Mouse (Mus musculus) lung, embryonic 16.5 days (tissue): ENCODE measurements around the gene Rcc1l. TPM values are rescaled to one million over a fixed set of nuclear protein-coding genes. Genes with fewer than 3 reads are reported as not detected.

Experiments used
- ATAC-seq: fragments of 200-750 bp; cut with Nextera tagmentation; 2 replicates; pipeline ENCODE4 v1.8.0; 2017; ENCODE audit warnings: low read depth, mild to moderate bottlenecking, moderate library complexity
- H3K27ac ChIP-seq: fragments of 300-500 bp; sonication (generic); 2 replicates; pipeline ENCODE4 v1.5.1; 2014; ENCODE audit warnings: mild to moderate bottlenecking, control low read depth, low read length
- H3K27me3 ChIP-seq: fragments of 300-500 bp; sonication (generic); 2 replicates; pipeline ENCODE4 v1.6.1; 2014; ENCODE audit warnings: low read depth, low read length, mixed read lengths; ENCODE audit not compliant: control insufficient read depth, insufficient read depth
- H3K36me3 ChIP-seq: fragments of 300-500 bp; sonication (generic); 2 replicates; pipeline ENCODE4 v1.6.1; 2014; ENCODE audit warnings: low read length; ENCODE audit not compliant: control insufficient read depth, insufficient read depth
- H3K4me1 ChIP-seq: fragments of 300-500 bp; sonication (generic); replicated peaks from 2 replicates; pipeline ENCODE4 v1.6.1; 2014; ENCODE audit warnings: low read length, mixed read lengths; ENCODE audit not compliant: control insufficient read depth, insufficient read depth
- H3K4me2 ChIP-seq: fragments of 300-500 bp; sonication (generic); 2 replicates; pipeline ENCODE4 v1.6.1; 2014; ENCODE audit warnings: low read depth, low read length, control low read depth
- H3K4me3 ChIP-seq: fragments of 300-500 bp; sonication (generic); 2 replicates; pipeline ENCODE4 v1.5.1; 2014; ENCODE audit warnings: mild to moderate bottlenecking, low read length, control low read depth
- H3K9ac ChIP-seq: fragments of 300-500 bp; sonication (generic); 2 replicates; pipeline ENCODE4 v1.6.1; 2014; ENCODE audit warnings: low read length, control low read depth
- H3K9me3 ChIP-seq: fragments of 300-500 bp; sonication (generic); 2 replicates; pipeline ENCODE4 v1.6.1; 2016; ENCODE audit warnings: low read length; ENCODE audit not compliant: control insufficient read depth
- WGBS: fragments of 180-500 bp; shearing (Covaris S2); extraction: QIAGEN DNeasy Blood & Tissue Kit; methylation state at CpG from one replicate; pipeline ENCODE4 v1.1.7; 2014; 5-methylcytosine and 5-hydroxymethylcytosine counted together
- polyA plus RNA-seq: library from polyadenylated mRNA; unstranded; fragments of >200 nt; fragmentation: Nextera tagmentation; extraction: Ambion mirVana; gene quantifications from 2 replicates; pipeline ENCODE4 v1.2.1, GENCODE M21; 2015

Gene Rcc1l
- polyA plus RNA-seq, 1 experiment from 2014 or later = 22.5 TPM

DNA sequence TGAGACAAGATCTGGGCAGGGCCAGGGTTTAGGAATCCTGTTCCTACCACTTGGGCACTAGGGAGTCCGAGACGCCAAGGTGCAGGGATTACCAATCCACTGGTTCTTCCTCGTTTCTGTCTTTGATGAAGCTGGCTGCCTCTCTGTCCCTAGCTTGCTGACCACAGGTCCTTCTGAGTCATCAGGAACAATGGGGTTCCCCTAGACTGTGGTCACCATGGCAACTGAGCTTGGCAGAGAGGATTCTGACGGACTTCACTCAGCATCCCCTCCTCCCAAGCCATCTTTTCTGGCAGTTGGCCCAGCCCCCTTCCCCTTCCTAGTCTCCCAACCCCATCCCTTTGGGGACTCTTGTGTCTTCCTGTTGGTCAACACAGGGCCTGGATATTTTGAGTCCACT lies 45.0 kb downstream of the Rcc1l start:
- no peak overlapping the region for H3K27ac ChIP-seq
- 0 out of 2 replicates have a peak, but pooled peaks cover 1% of the 10 kb centered on the region for H3K36me3 ChIP-seq
- no peak overlapping the region for H3K4me3 ChIP-seq
- no peak for ATAC-seq
- no peaks in the 10 kb centered on the region for H3K27me3 ChIP-seq
- no peak overlapping the region for H3K9ac ChIP-seq
- H3K4me1 ChIP-seq = no peaks in the 10 kb centered on the region
- 39% methylated on average over 4 of the region's 4 CpGs for WGBS
- no peaks in the 10 kb centered on the region; the same call in 1 of the 2 replicates for H3K9me3 ChIP-seq
- H3K4me2 ChIP-seq = no peak overlapping the region

DNA sequence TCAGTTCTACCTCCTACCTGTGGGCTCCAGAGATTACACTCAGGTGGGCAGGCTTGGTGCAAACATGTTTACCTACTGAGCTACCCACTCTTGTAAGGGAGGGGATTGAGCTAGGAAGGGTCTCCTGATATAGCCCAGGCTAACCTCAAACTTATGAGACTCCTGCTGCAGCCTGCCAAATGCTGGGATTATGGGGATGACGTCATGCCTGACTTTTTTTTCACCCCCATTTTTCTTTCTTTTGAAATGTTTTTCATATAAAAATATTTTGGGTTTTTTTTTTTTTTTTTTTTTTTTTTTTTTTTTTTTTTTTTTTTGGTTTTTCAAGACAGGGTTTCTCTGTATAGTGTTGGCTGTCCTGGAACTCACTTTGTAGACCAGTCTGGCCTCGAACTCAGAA lies 50.3 kb downstream of the Rcc1l start:
- ATAC-seq = no peak
- Histone ChIP-seq H3K4me3 (no peak overlapping the region), H3K36me3 (0 out of 2 replicates have a peak, but pooled peaks cover 2% of the 10 kb centered on the region), H3K9me3 (no peaks in the 10 kb centered on the region; the same call in 1 of the 2 replicates), H3K4me1 (peaks cover 2% of the 10 kb centered on the region; the same call in 1 of the 2 replicates), H3K9ac (no peak overlapping the region), H3K27me3 (no peaks in the 10 kb centered on the region), H3K4me2 (no peak overlapping the region), H3K27ac (no peak overlapping the region)
- 75% methylated on average over 2 of the region's 2 CpGs for WGBS

DNA sequence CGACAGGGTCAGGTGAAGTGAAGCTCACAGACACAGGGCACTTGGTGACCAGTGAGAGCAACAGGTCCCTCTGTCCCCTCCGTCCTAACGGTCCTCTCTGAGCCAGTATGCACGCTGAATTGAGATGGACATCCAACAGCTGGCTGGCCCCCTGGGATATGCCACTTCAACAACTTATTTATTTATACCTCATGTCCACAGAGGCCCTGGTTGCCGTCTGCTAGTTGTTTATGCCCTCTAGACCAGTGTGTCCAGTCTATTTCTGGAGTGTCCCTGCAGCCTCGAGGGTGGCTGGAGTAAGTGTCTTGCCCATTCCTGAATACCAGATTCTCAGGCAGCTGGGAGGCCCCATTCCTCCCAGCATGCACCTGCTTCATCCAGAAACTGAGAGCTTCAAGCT lies 52.7 kb downstream of the Rcc1l start:
- H3K9ac ChIP-seq = no peak overlapping the region
- WGBS = 60% methylated on average over 6 of the region's 6 CpGs
- H3K4me2 ChIP-seq = no peak overlapping the region
- no peak overlapping the region for H3K4me3 ChIP-seq
- H3K27me3 ChIP-seq = no peaks in the 10 kb centered on the region
- no peak overlapping the region for H3K27ac ChIP-seq
- H3K4me1 ChIP-seq = peaks cover 4% of the 10 kb centered on the region; the same call in 1 of the 2 replicates
- 0 out of 2 replicates have a peak, but pooled peaks cover 2% of the 10 kb centered on the region for H3K36me3 ChIP-seq
- no peak for ATAC-seq
- no peaks in the 10 kb centered on the region; the same call in 1 of the 2 replicates for H3K9me3 ChIP-seq

- ATAC-seq = no peak
- WGBS = 80% methylated on average over 4 of the region's 4 CpGs
Observed at GRCm38 (mm10) chr5:134121893-134122259, 54.7 kb downstream of the Rcc1l start.

DNA sequence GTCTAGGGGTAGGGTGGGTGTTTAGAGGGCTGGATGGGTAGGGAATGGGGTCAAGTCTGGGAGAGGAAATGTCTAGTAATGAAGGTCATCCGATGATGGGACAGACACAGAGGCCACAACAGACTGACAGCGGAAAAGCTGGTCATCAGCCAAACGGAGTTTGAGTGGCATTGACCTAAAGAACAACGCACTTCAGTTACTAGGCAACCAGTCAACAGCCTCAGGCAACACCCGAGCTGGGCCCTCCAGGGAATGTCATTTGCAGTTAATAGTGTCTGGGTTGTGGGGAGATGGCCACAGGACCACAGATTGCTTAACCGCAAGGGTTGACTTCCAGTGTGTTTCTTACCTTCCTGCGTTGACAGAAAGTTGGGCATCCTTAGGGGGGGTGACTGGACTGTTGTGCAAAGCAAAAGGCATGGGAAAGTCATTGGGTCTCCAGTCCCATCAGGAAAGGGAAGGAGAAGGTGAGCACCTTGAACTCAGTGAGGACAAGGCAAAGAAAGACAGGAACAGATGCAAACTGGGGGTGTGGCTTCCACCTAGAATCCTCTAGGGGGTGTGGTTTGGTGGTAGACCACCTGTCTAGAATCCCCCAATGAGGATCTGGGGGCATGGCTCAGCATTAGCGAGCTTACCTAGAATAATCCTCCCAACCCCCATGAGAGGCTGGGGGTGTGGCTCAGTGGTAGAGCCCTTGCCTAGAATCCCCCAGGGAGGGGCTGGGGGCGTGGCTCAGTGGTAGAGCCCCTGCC lies 55.3 kb downstream of the Rcc1l start:
- Histone ChIP-seq H3K4me1 (peaks cover 4% of the 10 kb centered on the region; the same call in 1 of the 2 replicates), H3K36me3 (no peaks in the 10 kb centered on the region), H3K4me3 (no peak overlapping the region), H3K27ac (no peak overlapping the region), H3K4me2 (no peak overlapping the region), H3K9ac (no peak overlapping the region), H3K9me3 (no peaks in the 10 kb centered on the region), H3K27me3 (no peaks in the 10 kb centered on the region)
- WGBS = 58% methylated on average over 8 of the region's 9 CpGs
- ATAC-seq = peak; percentile 42; the same call in 1 of the 2 replicates

More at GRCm38 (mm10) chr5:134121893-134122259, 54.7 kb downstream of the Rcc1l start:
- H3K4me1 ChIP-seq = peaks cover 4% of the 10 kb centered on the region; the same call in 1 of the 2 replicates
- 0 out of 2 replicates have a peak, but pooled peaks cover 2% of the 10 kb centered on the region for H3K36me3 ChIP-seq
- no peak overlapping the region for H3K4me3 ChIP-seq
- no peaks in the 10 kb centered on the region; the same call in 1 of the 2 replicates for H3K9me3 ChIP-seq
- no peak overlapping the region for H3K27ac ChIP-seq
- H3K27me3 ChIP-seq = no peaks in the 10 kb centered on the region
- no peak overlapping the region for H3K4me2 ChIP-seq
- no peak overlapping the region for H3K9ac ChIP-seq

GRCm38 (mm10) chr5:134120135-134120534 lies 56.4 kb downstream of the Rcc1l start:
- peaks cover 4% of the 10 kb centered on the region; the same call in 1 of the 2 replicates for H3K4me1 ChIP-seq
- no peak for ATAC-seq
- no peak overlapping the region for H3K9ac ChIP-seq
- WGBS = 86% methylated on average over 3 of the region's 3 CpGs
- H3K27ac ChIP-seq = no peak overlapping the region
- no peak overlapping the region for H3K4me3 ChIP-seq
- H3K36me3 ChIP-seq = no peaks in the 10 kb centered on the region
- H3K9me3 ChIP-seq = no peaks in the 10 kb centered on the region
- no peak overlapping the region for H3K4me2 ChIP-seq
- H3K27me3 ChIP-seq = no peaks in the 10 kb centered on the region

DNA sequence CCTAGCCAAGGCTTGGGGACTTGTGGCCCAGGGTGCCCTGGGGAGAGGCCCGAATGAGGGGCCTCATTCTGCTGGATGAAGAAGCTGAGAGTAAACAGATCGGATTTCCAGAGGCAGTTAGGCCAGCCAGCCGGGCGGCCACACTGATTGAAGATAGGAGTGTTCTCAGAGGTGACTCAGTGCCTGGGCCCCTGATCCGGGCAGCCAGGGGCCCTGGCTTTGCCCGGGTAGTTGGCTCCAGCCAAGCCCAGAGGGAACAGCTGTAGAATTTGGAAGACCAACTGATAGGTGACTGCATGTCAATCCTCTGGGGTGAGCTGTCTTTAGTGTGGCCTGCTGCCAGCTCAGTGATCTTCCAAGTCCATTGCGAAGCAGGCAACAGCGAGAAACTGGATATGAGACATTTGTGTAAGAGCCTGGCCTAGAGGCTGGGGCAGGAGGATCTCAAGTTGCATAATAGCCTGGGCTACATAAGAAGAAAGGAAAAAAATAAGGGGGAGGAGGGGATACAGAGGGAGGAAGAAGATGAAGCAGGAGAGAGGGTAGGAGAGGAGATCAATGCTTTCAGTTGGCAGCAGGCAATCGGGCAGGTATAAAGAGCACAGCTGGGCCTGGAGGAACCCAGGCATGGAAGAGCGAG lies 57.0 kb downstream of the Rcc1l start:
- Histone ChIP-seq H3K4me1 (peaks cover 4% of the 10 kb centered on the region; the same call in 1 of the 2 replicates), H3K36me3 (no peaks in the 10 kb centered on the region), H3K27ac (no peak overlapping the region), H3K4me2 (no peak overlapping the region), H3K4me3 (no peak overlapping the region), H3K27me3 (no peaks in the 10 kb centered on the region), H3K9me3 (no peaks in the 10 kb centered on the region), H3K9ac (no peak overlapping the region)
- WGBS = 38% methylated on average over 10 of the region's 10 CpGs
- ATAC-seq = no peak

DNA sequence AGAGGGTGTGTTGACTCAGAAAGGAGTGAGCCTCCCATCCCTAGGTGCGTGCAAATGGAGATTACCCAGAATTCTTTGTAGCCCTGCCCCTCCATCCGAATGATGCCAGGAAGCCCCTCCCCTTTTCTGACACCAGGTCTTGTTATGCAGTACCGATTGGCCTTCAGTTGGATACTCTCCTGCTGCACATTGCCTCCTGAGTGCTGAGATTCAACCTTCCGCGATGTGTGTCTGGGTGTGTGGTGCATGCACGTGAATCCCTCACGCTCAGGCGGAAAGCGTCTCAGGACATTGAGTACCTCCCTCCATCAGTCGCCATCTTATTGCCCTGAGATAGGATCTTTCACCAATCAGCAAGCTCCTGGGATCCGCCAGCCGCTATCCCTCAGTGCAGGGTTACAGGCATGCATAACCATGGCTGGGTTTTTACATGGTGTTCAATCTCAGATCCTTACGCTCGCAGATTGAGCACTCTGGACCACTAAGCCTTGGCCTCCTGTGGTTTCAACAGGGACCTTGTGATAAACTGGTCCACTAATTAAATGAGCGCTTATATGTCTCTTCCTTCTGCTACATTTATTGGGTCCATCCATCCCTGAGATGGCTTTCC lies 57.7 kb downstream of the Rcc1l start:
- H3K27ac ChIP-seq = no peak overlapping the region
- no peaks in the 10 kb centered on the region for H3K36me3 ChIP-seq
- peaks cover 4% of the 10 kb centered on the region; the same call in 1 of the 2 replicates for H3K4me1 ChIP-seq
- H3K9ac ChIP-seq = no peak overlapping the region
- no peaks in the 10 kb centered on the region for H3K27me3 ChIP-seq
- H3K4me2 ChIP-seq = no peak overlapping the region
- H3K9me3 ChIP-seq = no peaks in the 10 kb centered on the region
- no peak for ATAC-seq
- 85% methylated on average over 15 of the region's 15 CpGs for WGBS
- H3K4me3 ChIP-seq = no peak overlapping the region
